Mouse (Mus musculus): ENCODE measurements around the gene Rtl5.

The Rtl5 gene

DNA sequence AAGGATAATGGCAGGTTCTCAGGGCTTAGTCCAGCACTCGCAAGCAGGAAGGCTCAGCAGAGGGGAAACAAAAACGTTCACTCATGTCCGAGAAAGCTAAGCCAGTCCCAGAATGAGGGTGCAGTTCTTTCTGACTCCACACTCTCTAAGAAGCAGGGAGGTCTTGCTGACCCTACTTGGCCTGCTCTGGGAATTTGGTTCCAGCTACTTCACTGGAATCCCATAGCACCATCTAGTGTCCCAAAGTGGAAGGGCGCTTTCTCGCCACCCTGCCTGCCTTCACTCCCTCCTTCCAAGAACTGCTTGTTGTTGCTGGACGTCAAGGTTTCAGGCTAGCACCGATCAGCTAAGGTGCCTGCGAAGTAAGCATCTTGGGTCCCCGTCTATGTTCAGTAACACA, 5.0 kb downstream of the Rtl5 start:
- DNase-seq = peak; percentile 70 to 85

GRCm38 (mm10) chrX:102065213-102065775, 5.8 kb downstream of the Rtl5 start:
- DNase-seq = no peak

GRCm38 (mm10) chrX:102064062-102064461, 7.0 kb downstream of the Rtl5 start:
- no peak for DNase-seq

- DNase-seq = peak; percentile 33 to 36
Measured at GRCm38 (mm10) chrX:102060891-102061290, 10.2 kb downstream of the Rtl5 start.

GRCm38 (mm10) chrX:102060243-102060642, 10.9 kb downstream of the Rtl5 start:
- peak; percentile 76 to 89 for DNase-seq

GRCm38 (mm10) chrX:102059437-102059836, 11.7 kb downstream of the Rtl5 start:
- peak in 1 of 2 experiments; percentile 27 for DNase-seq

- DNase-seq = no peak
Measured at GRCm38 (mm10) chrX:102054009-102054408, 17.1 kb downstream of the Rtl5 start.

- no peak for DNase-seq
Measured at GRCm38 (mm10) chrX:102053371-102053770, 17.7 kb downstream of the Rtl5 start.

DNA sequence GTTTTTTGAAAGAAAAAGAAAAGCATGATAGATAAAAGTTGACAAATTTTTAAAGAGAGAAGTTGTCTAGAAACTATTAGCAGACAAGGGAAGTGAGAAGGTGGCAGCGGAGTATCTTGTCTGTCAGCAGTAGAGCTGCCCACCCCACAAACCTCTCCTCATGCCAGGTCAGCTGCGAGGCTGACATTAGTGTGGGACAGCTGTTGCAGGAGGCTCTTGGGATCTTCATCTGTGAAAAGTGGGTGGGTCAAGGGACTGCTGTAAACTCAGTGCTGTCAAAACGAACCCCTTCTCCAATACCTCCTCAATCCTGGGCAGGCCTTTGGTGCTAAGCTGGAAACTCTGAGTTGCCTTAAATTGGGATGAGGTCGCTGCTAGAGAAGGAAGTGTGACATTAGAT, 19.9 kb downstream of the Rtl5 start:
- no peak for DNase-seq

DNA sequence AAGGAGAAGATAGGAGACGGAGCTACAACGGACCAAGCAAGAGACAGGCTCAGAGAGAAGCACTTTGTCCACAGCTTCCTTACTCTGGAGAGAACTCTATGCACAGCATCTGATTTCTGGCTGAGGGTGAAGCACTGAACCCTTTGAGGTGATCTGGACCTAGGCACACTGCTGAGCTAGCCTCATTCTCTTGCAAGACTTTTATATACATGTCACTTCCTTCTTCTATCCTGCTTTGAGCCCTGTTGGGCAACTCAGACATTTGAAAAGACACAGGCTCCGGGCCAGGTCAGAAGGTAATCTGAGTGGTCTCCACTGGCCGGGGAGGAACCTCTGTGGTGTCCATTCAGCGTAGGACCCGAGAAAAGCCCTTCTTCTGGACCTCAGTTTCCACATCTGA, 20.6 kb downstream of the Rtl5 start:
- DNase-seq = no peak

GRCm38 (mm10) chrX:102042386-102042785, 28.7 kb downstream of the Rtl5 start:
- DNase-seq = no peak

- DNase-seq = peak; percentile 14 to 19
Measured at GRCm38 (mm10) chrX:102041562-102041961, 29.5 kb downstream of the Rtl5 start.

GRCm38 (mm10) chrX:102037506-102037905, 33.6 kb downstream of the Rtl5 start:
- DNase-seq = peak; percentile 54 to 69

- no peak for DNase-seq
Measured at GRCm38 (mm10) chrX:102036866-102037361, 34.2 kb downstream of the Rtl5 start.

DNA sequence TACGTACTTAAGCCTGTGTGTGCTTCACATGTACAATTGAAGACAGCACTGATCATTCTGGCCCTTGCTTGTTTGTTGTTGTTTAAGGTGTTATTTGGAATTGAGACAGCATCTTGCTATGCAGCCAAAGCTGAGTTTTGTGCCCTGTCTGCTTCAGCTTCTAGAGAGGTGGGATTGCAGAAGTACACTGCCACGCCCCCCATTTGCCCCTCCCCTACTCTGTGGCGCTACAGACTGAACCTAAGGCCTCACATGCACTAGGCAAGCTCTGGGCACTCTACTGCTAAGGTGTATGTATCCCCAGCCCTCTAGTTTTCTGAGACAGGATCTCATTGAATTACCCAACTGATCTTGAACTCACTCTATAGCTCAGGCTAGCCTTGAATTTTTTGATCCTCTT, 35.4 kb downstream of the Rtl5 start:
- no peak for DNase-seq

- DNase-seq = no peak
Measured at GRCm38 (mm10) chrX:102033566-102033965, 37.5 kb downstream of the Rtl5 start.

DNA sequence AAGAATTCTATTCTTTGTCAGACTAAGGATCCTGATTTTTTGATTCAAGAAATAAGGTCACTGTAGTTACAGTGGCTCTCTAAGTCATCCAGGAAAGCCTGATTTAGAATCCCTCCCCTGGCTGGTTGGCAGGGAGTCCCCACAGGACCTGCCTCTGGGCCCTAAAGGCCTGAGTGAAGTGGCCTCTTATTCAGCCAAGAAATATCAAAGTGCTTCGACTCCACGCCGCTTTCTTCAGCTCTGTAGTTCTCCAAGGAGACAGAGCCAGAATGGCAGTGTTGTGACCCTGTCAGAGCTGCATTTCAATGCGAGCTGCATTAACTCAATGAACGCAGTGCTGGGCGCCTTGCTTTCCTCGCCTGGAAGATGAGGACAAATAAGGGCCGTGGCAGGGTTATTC, 38.7 kb downstream of the Rtl5 start:
- no peak for DNase-seq

GRCm38 (mm10) chrX:102031851-102032250, 39.3 kb downstream of the Rtl5 start:
- DNase-seq = no peak

GRCm38 (mm10) chrX:102024976-102025375, 46.1 kb downstream of the Rtl5 start:
- no peak for DNase-seq

DNA sequence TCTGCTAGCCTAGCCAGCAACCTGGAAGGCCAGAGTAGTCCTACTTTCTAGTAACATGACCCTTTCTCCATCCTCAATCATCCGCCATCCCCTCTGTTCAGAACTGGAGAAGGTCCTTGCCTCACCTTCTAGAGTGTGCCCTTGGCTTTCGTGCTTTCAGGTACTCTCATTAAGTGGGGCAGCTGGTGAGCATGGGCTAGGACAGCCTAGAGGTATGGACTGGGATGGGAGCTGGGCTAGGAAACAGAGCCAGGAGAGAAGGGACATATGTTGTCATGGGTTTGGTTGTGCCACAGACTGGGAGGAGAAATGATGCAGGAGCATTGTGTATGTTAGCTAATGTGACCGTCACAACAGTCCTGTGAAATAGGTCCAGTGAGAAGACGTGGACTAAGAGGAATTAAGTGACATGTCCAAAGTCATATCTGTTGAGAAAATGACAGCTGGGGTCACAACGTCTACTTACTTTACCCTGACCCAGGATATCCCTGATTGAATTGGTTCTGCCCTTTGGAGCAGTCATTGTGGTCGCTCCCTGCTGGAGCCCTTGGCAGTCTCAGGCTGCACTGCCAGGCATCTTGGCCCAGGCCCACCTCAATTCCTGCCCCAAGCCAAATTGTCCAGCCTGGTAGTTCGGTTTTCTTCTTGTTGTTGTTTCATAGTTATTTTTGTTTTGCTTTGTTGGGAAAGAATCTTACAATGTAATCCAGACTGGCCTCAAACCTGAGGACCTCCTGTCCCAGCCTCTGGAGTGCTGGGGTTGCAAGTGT, 51.4 kb downstream of the Rtl5 start:
- DNase-seq = peak; percentile 46 to 53

DNA sequence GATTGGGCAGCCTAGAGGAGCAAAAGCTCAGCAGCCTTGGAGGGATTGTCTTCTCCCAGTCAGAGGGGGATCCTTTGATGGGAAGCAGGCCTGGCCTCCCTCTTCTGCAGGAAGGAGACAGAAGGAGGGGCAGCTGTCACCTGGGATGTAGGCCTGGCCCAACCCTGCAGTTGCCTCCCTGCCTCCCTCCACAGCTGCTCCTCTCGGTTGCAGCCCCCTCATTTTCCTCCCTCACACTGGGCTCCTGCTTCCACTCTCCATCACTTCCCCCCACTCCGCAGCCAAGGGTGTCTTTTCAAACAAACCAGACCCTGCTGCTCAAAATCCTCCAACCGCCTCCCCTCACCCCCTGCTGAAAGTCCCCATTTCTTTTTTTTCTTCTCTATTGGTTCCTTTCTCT, 52.2 kb downstream of the Rtl5 start:
- DNase-seq = no peak

GRCm38 (mm10) chrX:102017213-102017923, 53.7 kb downstream of the Rtl5 start:
- DNase-seq = no peak

Measured in cerebellum, postnatal 36 days (tissue).